Mouse (Mus musculus): ENCODE measurements around the gene Tst. TPM values are rescaled to one million over a fixed set of nuclear protein-coding genes. Genes with fewer than 3 reads are reported as not detected.

Gene Tst
- polyA plus RNA-seq, 1 experiment from 2014 or later = 18.9 TPM

DNA sequence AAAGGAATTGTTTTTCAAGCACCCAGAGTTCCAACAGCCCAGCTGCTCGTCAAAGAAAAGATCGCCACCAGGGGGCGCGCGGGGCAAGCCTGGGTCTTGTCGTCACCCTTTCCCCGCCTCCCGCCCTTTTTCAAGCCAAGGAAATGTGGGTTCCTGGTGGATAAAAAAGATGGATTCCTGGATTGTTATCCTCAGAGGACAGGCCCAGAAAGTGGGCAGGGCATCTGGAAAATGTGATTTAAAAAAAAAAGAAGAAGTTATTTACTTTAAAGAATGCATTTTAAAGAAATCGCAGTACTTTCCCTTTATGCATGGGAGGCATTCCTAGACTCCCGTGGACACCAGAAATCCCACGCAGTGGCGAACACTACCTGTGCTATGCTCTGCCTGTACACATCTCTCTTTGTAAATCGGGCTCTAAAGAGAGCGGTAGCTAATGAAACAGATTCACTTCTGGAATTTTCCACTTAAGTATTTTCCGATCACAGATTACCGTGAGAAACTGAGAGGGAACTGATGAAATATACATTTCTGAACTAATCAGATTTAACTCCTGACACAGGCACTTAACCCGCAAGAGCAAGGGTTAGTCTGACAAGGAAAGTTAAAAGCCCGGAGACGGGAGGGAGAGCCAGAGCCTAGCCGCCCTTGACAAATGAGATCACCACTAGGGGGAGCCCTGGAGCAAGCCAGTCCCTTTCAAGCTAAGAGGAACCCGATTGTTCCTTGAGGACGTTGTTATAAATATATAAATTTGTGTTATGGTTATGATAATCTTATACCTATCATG, 42.2 kb upstream of the Tst start:
- no peaks in the 10 kb centered on the region for H3K36me3 ChIP-seq (ENCODE audit: control insufficient read depth, insufficient read depth, low read length)
- ATAC-seq (ENCODE audit: insufficient number of reproducible peaks, insufficient read depth, low FRiP score, low read depth) = no peak
- under 1% methylated on average over 22 of the region's 22 CpGs for WGBS
- H3K27ac ChIP-seq (replicated peaks in 1 of 2; ENCODE audit: control insufficient read depth in 1 of 2, insufficient read depth in 1 of 2, low read depth in 2 of 2, low read length in 2 of 2) = peak overlapping the region; percentile 86 to 89
- peak overlapping the region; percentile 84 for H3K4me2 ChIP-seq (ENCODE audit: low read length)
- peaks cover 15 to 25% of the 10 kb centered on the region in 2 experiments for H3K4me1 ChIP-seq (ENCODE audit: control insufficient read depth in 2 of 2, insufficient read depth in 2 of 2, low read length in 2 of 2)
- H3K4me3 ChIP-seq (ENCODE audit: control insufficient read depth in 1 of 2, insufficient read depth in 1 of 2, low read depth in 1 of 2, low read length in 2 of 2) = peak overlapping the region; percentile 20 to 33
- peak overlapping the region; percentile 72 for H3K9ac ChIP-seq (ENCODE audit: low read length)
- H3K27me3 ChIP-seq (ENCODE audit: control insufficient read depth, insufficient read depth, low read length) = no peaks in the 10 kb centered on the region
- no peaks in the 10 kb centered on the region for H3K9me3 ChIP-seq (ENCODE audit: control insufficient read depth, low read length)

GRCm38 (mm10) chr15:78447121-78447520, 41.4 kb upstream of the Tst start:
- Histone ChIP-seq H3K4me2 (ENCODE audit: low read length) (no peak overlapping the region), H3K9me3 (ENCODE audit: control insufficient read depth, low read length) (no peaks in the 10 kb centered on the region), H3K36me3 (ENCODE audit: control insufficient read depth, insufficient read depth, low read length) (no peaks in the 10 kb centered on the region), H3K4me3 (ENCODE audit: control insufficient read depth in 1 of 2, insufficient read depth in 1 of 2, low read depth in 1 of 2, low read length in 2 of 2) (no peak overlapping the region), H3K27me3 (ENCODE audit: control insufficient read depth, insufficient read depth, low read length) (no peaks in the 10 kb centered on the region), H3K9ac (ENCODE audit: low read length) (no peak overlapping the region), H3K27ac (replicated peaks in 1 of 2; ENCODE audit: control insufficient read depth in 1 of 2, insufficient read depth in 1 of 2, low read depth in 2 of 2, low read length in 2 of 2) (no peak overlapping the region), H3K4me1 (ENCODE audit: control insufficient read depth in 2 of 2, insufficient read depth in 2 of 2, low read length in 2 of 2) (peaks cover 15 to 25% of the 10 kb centered on the region in 2 experiments)
- no peak for ATAC-seq (ENCODE audit: insufficient number of reproducible peaks, insufficient read depth, low FRiP score, low read depth)
- 38% methylated on average over 7 of the region's 7 CpGs for WGBS

GRCm38 (mm10) chr15:78443857-78444256, 38.1 kb upstream of the Tst start:
- no peak for ATAC-seq (ENCODE audit: insufficient number of reproducible peaks, insufficient read depth, low FRiP score, low read depth)
- 41% methylated on average over 6 of the region's 6 CpGs for WGBS
- no peak overlapping the region for H3K9ac ChIP-seq (ENCODE audit: low read length)
- no peak overlapping the region for H3K4me3 ChIP-seq (ENCODE audit: control insufficient read depth in 1 of 2, insufficient read depth in 1 of 2, low read depth in 1 of 2, low read length in 2 of 2)
- H3K4me2 ChIP-seq (ENCODE audit: low read length) = no peak overlapping the region
- H3K4me1 ChIP-seq (ENCODE audit: control insufficient read depth in 2 of 2, insufficient read depth in 2 of 2, low read length in 2 of 2) = peaks cover 16 to 26% of the 10 kb centered on the region in 2 experiments
- no peaks in the 10 kb centered on the region for H3K36me3 ChIP-seq (ENCODE audit: control insufficient read depth, insufficient read depth, low read length)
- H3K27ac ChIP-seq (replicated peaks in 1 of 2; ENCODE audit: control insufficient read depth in 1 of 2, insufficient read depth in 1 of 2, low read depth in 2 of 2, low read length in 2 of 2) = no peak overlapping the region
- no peaks in the 10 kb centered on the region for H3K27me3 ChIP-seq (ENCODE audit: control insufficient read depth, insufficient read depth, low read length)
- H3K9me3 ChIP-seq (ENCODE audit: control insufficient read depth, low read length) = no peaks in the 10 kb centered on the region

GRCm38 (mm10) chr15:78442231-78442630, 36.5 kb upstream of the Tst start:
- Histone ChIP-seq H3K27me3 (ENCODE audit: control insufficient read depth, insufficient read depth, low read length) (no peaks in the 10 kb centered on the region), H3K27ac (replicated peaks in 1 of 2; ENCODE audit: control insufficient read depth in 1 of 2, insufficient read depth in 1 of 2, low read depth in 2 of 2, low read length in 2 of 2) (no peak overlapping the region), H3K9me3 (ENCODE audit: control insufficient read depth, low read length) (no peaks in the 10 kb centered on the region), H3K4me1 (ENCODE audit: control insufficient read depth in 2 of 2, insufficient read depth in 2 of 2, low read length in 2 of 2) (peaks cover 23 to 36% of the 10 kb centered on the region in 2 experiments; a peak in 3 of 4 replicates), H3K36me3 (ENCODE audit: control insufficient read depth, insufficient read depth, low read length) (no peaks in the 10 kb centered on the region), H3K4me3 (ENCODE audit: control insufficient read depth in 1 of 2, insufficient read depth in 1 of 2, low read depth in 1 of 2, low read length in 2 of 2) (no peak overlapping the region), H3K9ac (ENCODE audit: low read length) (no peak overlapping the region), H3K4me2 (ENCODE audit: low read length) (no peak overlapping the region)
- ATAC-seq (ENCODE audit: insufficient number of reproducible peaks, insufficient read depth, low FRiP score, low read depth) = no peak
- 85% methylated on average over 19 of the region's 19 CpGs for WGBS

DNA sequence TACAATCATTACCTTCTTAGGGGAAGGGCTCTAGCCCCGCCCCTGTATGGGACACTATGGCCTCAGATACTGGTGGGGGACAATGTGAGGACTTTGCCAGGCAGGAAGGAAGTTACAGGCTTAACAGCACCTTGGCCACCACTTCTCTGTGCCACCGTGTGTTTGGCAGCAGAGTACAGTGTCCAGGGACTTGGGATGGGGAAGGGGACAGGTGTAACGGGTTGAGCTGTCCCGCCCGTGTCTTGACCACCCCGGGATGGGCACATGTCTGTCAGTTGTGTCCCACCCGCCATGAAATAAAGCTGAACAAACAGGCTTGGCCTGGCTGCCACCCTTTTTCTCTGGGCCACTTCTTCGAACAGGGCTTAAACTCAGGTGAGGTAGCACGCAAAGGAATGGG, 33.3 kb upstream of the Tst start:
- H3K4me1 ChIP-seq (ENCODE audit: control insufficient read depth in 2 of 2, insufficient read depth in 2 of 2, low read length in 2 of 2) = peaks cover 22 to 37% of the 10 kb centered on the region in 2 experiments; a peak in 3 of 4 replicates

DNA sequence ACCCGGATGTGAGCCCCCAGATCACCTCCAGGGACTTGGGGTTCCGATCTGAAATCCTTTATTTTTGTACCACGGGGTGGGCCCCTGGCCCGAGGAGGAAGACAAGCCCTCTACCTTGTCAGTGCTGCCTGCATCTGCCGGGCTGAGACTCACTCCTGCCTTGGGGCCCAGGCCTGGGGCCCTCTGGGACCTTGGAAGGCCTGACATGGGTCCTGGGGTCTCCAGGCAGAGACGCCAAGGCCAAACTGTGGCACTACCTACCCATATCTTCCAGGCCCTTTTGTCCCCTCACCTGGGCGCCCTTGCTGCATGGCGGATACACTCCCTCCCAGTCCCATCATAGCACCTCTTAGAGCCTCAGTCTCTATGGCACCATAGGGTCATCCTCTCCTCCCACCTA, 32.8 kb upstream of the Tst start:
- no peak for ATAC-seq (ENCODE audit: insufficient number of reproducible peaks, insufficient read depth, low FRiP score, low read depth)
- H3K27me3 ChIP-seq (ENCODE audit: control insufficient read depth, insufficient read depth, low read length) = no peaks in the 10 kb centered on the region
- WGBS = 55% methylated on average over 8 of the region's 8 CpGs
- H3K4me3 ChIP-seq (ENCODE audit: control insufficient read depth in 1 of 2, insufficient read depth in 1 of 2, low read depth in 1 of 2, low read length in 2 of 2) = no peak overlapping the region
- H3K9me3 ChIP-seq (ENCODE audit: control insufficient read depth, low read length) = no peaks in the 10 kb centered on the region
- peaks cover 22 to 37% of the 10 kb centered on the region in 2 experiments; a peak in 3 of 4 replicates for H3K4me1 ChIP-seq (ENCODE audit: control insufficient read depth in 2 of 2, insufficient read depth in 2 of 2, low read length in 2 of 2)
- no peak overlapping the region for H3K9ac ChIP-seq (ENCODE audit: low read length)
- H3K4me2 ChIP-seq (ENCODE audit: low read length) = no peak overlapping the region
- H3K36me3 ChIP-seq (ENCODE audit: control insufficient read depth, insufficient read depth, low read length) = peaks cover 10% of the 10 kb centered on the region
- H3K27ac ChIP-seq (replicated peaks in 1 of 2; ENCODE audit: control insufficient read depth in 1 of 2, insufficient read depth in 1 of 2, low read depth in 2 of 2, low read length in 2 of 2) = no peak overlapping the region

More for the DNA sequence above, 33.3 kb upstream of the Tst start:
- peaks cover 6% of the 10 kb centered on the region for H3K36me3 ChIP-seq (ENCODE audit: control insufficient read depth, insufficient read depth, low read length)
- no peak overlapping the region for H3K4me2 ChIP-seq (ENCODE audit: low read length)
- H3K9me3 ChIP-seq (ENCODE audit: control insufficient read depth, low read length) = no peaks in the 10 kb centered on the region
- no peaks in the 10 kb centered on the region for H3K27me3 ChIP-seq (ENCODE audit: control insufficient read depth, insufficient read depth, low read length)
- no peak for ATAC-seq (ENCODE audit: insufficient number of reproducible peaks, insufficient read depth, low FRiP score, low read depth)
- 69% methylated on average over 9 of the region's 9 CpGs for WGBS
- no peak overlapping the region for H3K4me3 ChIP-seq (ENCODE audit: control insufficient read depth in 1 of 2, insufficient read depth in 1 of 2, low read depth in 1 of 2, low read length in 2 of 2)
- no peak overlapping the region for H3K27ac ChIP-seq (replicated peaks in 1 of 2; ENCODE audit: control insufficient read depth in 1 of 2, insufficient read depth in 1 of 2, low read depth in 2 of 2, low read length in 2 of 2)
- H3K9ac ChIP-seq (ENCODE audit: low read length) = no peak overlapping the region

- H3K9ac ChIP-seq (ENCODE audit: low read length) = peak overlapping the region; percentile 51; the same call in 1 of the 2 replicates
- H3K36me3 ChIP-seq (ENCODE audit: control insufficient read depth, insufficient read depth, low read length) = peaks cover 10% of the 10 kb centered on the region
- H3K9me3 ChIP-seq (ENCODE audit: control insufficient read depth, low read length) = no peaks in the 10 kb centered on the region
- H3K27ac ChIP-seq (replicated peaks in 1 of 2; ENCODE audit: control insufficient read depth in 1 of 2, insufficient read depth in 1 of 2, low read depth in 2 of 2, low read length in 2 of 2) = peak overlapping the region; percentile 12 to 73; a peak in 3 of 4 replicates
- H3K4me3 ChIP-seq (ENCODE audit: control insufficient read depth in 1 of 2, insufficient read depth in 1 of 2, low read depth in 1 of 2, low read length in 2 of 2) = no peak overlapping the region
- ATAC-seq (ENCODE audit: insufficient number of reproducible peaks, insufficient read depth, low FRiP score, low read depth) = no peak
- no peak overlapping the region for H3K4me2 ChIP-seq (ENCODE audit: low read length)
- H3K4me1 ChIP-seq (ENCODE audit: control insufficient read depth in 2 of 2, insufficient read depth in 2 of 2, low read length in 2 of 2) = peaks cover 22 to 37% of the 10 kb centered on the region in 2 experiments; a peak in 3 of 4 replicates
- no peaks in the 10 kb centered on the region for H3K27me3 ChIP-seq (ENCODE audit: control insufficient read depth, insufficient read depth, low read length)
- 30% methylated on average over 4 of the region's 4 CpGs for WGBS
These were observed 32.3 kb upstream of the Tst start for GRCm38 (mm10) chr15:78438018-78438394.

All from heart, embryonic 14.5 days (tissue).